In genomic region chr13:94710574-94711172, GRCm38 (mm10) we compare ENCODE assay signal across 9 mouse cellular contexts.
DNase-seq lines count a peak whose midpoint lies in the region; ATAC-seq and TF ChIP-seq lines count a peak whose summit lies in the region.
"Had no signal": no experiment of that assay in that cellular context is flagged by ENCODE, and none has a peak within 500 bp of the region (broad histone marks: within the 10 kb centered on the region; RNA-seq: fewer than 3 reads in every experiment).

No protein-coding gene starts in this region.

- no peak for TF ChIP-seq CTCF in midbrain, postnatal 0 days (IDR thresholded peaks at IDR 0.05)

- no peaks in the 10 kb centered on the region for H3K36me3 ChIP-seq in heart, embryonic 13.5 days
- H3K36me3 ChIP-seq in embryonic facial prominence, embryonic 11.5 days (replicated peaks; ENCODE audit: control insufficient read depth, insufficient read depth, low read depth, low read length) = no peaks in the 10 kb centered on the region
- no peaks in the 10 kb centered on the region for H3K36me3 ChIP-seq in intestine, embryonic 14.5 days (ENCODE audit: control insufficient read depth, insufficient read depth, low read length)
- H3K36me3 ChIP-seq in midbrain, postnatal 0 days (ENCODE audit: insufficient read depth, low read length) = no peaks in the 10 kb centered on the region

- H3K27ac ChIP-seq in heart, embryonic 13.5 days (replicated peaks) = no peak overlapping the region
- H3K27ac ChIP-seq in embryonic facial prominence, embryonic 11.5 days (replicated peaks; ENCODE audit: low read depth, low read length) = no peak overlapping the region
- no peak overlapping the region for H3K27ac ChIP-seq in intestine, embryonic 14.5 days (ENCODE audit: low read depth)
- H3K27ac ChIP-seq in midbrain, postnatal 0 days (ENCODE audit: low read depth, low read length) = no peak overlapping the region

- no peak for ATAC-seq in heart, embryonic 13.5 days (ENCODE audit: extremely low read depth, insufficient number of reproducible peaks, low FRiP score, low TSS enrichment)
- no peak for ATAC-seq in embryonic facial prominence, embryonic 11.5 days (replicated peaks; ENCODE audit: insufficient number of reproducible peaks, low FRiP score, low TSS enrichment, low read depth)
- no peak for ATAC-seq in intestine, embryonic 14.5 days (replicated peaks; ENCODE audit: low FRiP score, low TSS enrichment, low read depth)
- no peak for ATAC-seq in midbrain, postnatal 0 days (ENCODE audit: low FRiP score)

- H3K4me1 ChIP-seq in heart, embryonic 13.5 days = peaks cover 13% of the 10 kb centered on the region
- peaks cover 3% of the 10 kb centered on the region; the same call in 1 of the 2 replicates for H3K4me1 ChIP-seq in embryonic facial prominence, embryonic 11.5 days (ENCODE audit: control insufficient read depth, insufficient read depth, low read length)
- H3K4me1 ChIP-seq in intestine, embryonic 14.5 days (replicated peaks; ENCODE audit: control insufficient read depth, insufficient read depth, low read length) = peaks cover 12% of the 10 kb centered on the region
- H3K4me1 ChIP-seq in midbrain, postnatal 0 days (ENCODE audit: insufficient read depth, low read length) = no peaks in the 10 kb centered on the region

- peak overlapping the region; percentile 55 for H3K4me3 ChIP-seq in heart, embryonic 13.5 days
- peak overlapping the region; percentile 25 for H3K4me3 ChIP-seq in embryonic facial prominence, embryonic 11.5 days (ENCODE audit: low read depth, low read length)
- peak overlapping the region; percentile 25 for H3K4me3 ChIP-seq in intestine, embryonic 14.5 days (ENCODE audit: low read depth, low read length)
- peak overlapping the region; percentile 0; the same call in 1 of the 2 replicates for H3K4me3 ChIP-seq in midbrain, postnatal 0 days (ENCODE audit: low read depth, low read length)

- H3K27me3 ChIP-seq in heart, embryonic 13.5 days (replicated peaks) = peaks cover 97% of the 10 kb centered on the region
- peaks cover 48% of the 10 kb centered on the region for H3K27me3 ChIP-seq in embryonic facial prominence, embryonic 11.5 days (ENCODE audit: control insufficient read depth, insufficient read depth, low read length)
- peaks cover 85% of the 10 kb centered on the region for H3K27me3 ChIP-seq in intestine, embryonic 14.5 days (replicated peaks; ENCODE audit: control insufficient read depth, insufficient read depth, low read length)
- peaks cover 74% of the 10 kb centered on the region for H3K27me3 ChIP-seq in midbrain, postnatal 0 days (ENCODE audit: insufficient read depth, low read length)

- no peak for DNase-seq in heart, adult 9 months (ENCODE audit: low spot score in 2 of 2)
- peak; percentile 33 for DNase-seq in embryonic facial prominence, embryonic 11.5 days (ENCODE audit: low spot score)
- no peak for DNase-seq in intestine, embryonic 14.5 days (ENCODE audit: low spot score)
- no peak for DNase-seq in midbrain, postnatal 0 days (ENCODE audit: low spot score)
- DNase-seq in urinary bladder, postnatal 36 days (ENCODE audit: low spot score in 2 of 2) = no peak
- DNase-seq in adrenal gland, postnatal 10 days = no peak
- no peak for DNase-seq in cerebellum, postnatal 4 days (ENCODE audit: low spot score in 2 of 2)
- DNase-seq: cerebellum, adult 9-11 months had no signal

- H3K4me2 ChIP-seq in heart, embryonic 13.5 days = peak overlapping the region; percentile 95
- peak overlapping the region; percentile 32 for H3K4me2 ChIP-seq in embryonic facial prominence, embryonic 11.5 days (ENCODE audit: low read depth, low read length)
- peak overlapping the region; percentile 46 for H3K4me2 ChIP-seq in intestine, embryonic 14.5 days (ENCODE audit: low read length)
- peak overlapping the region; percentile 36 for H3K4me2 ChIP-seq in midbrain, postnatal 0 days (ENCODE audit: low read depth, low read length, poor library complexity, severe bottlenecking)

- H3K9ac ChIP-seq in heart, embryonic 13.5 days = peak overlapping the region; percentile 69
- H3K9ac ChIP-seq in embryonic facial prominence, embryonic 11.5 days (replicated peaks; ENCODE audit: low read length) = no peak overlapping the region
- no peak overlapping the region for H3K9ac ChIP-seq in intestine, embryonic 14.5 days (ENCODE audit: low read length)
- no peak overlapping the region for H3K9ac ChIP-seq in midbrain, postnatal 0 days (replicated peaks; ENCODE audit: low read length, poor library complexity, severe bottlenecking)

- under 1% methylated on average over 26 of the region's 26 CpGs for WGBS in heart, embryonic 13.5 days
- under 1% methylated on average over 25 of the region's 26 CpGs for WGBS in embryonic facial prominence, embryonic 11.5 days
- 3% methylated on average over 26 of the region's 26 CpGs for WGBS in intestine, embryonic 14.5 days
- 2% methylated on average over 25 of the region's 26 CpGs for WGBS in midbrain, postnatal 0 days

- H3K9me3 ChIP-seq in heart, embryonic 13.5 days = no peaks in the 10 kb centered on the region
- H3K9me3 ChIP-seq in embryonic facial prominence, embryonic 11.5 days (replicated peaks; ENCODE audit: control insufficient read depth, low read length) = no peaks in the 10 kb centered on the region
- no peaks in the 10 kb centered on the region for H3K9me3 ChIP-seq in intestine, embryonic 14.5 days (ENCODE audit: control insufficient read depth, low read length)
- H3K9me3 ChIP-seq in midbrain, postnatal 0 days (ENCODE audit: low read length) = no peaks in the 10 kb centered on the region

Comparison
In these comparisons a context has a peak if more than half of its experiments do, and no peak if none do; other contexts are left out.
1. H3K4me2 ChIP-seq: peak in every context shown above with its lines; median percentile 95 in heart, embryonic 13.5 days; 46 in intestine, embryonic 14.5 days; 36 in midbrain, postnatal 0 days; 32 in embryonic facial prominence, embryonic 11.5 days.
2. H3K4me3 ChIP-seq: peak in every context shown above with its lines; median percentile 55 in heart, embryonic 13.5 days; 25 in embryonic facial prominence, embryonic 11.5 days; 25 in intestine, embryonic 14.5 days; 0 in midbrain, postnatal 0 days.